Mouse (Mus musculus) midbrain, embryonic 15.5 days (tissue): ENCODE data around the gene Rassf8. TPM values are rescaled to one million over a fixed set of nuclear protein-coding genes. Genes with fewer than 3 reads are reported as not detected.

ENCODE experiments used
- ATAC-seq: fragments of 200-750 bp; cut with Nextera tagmentation; replicated peaks from 2 replicates; pipeline ENCODE4 v1.8.0; 2017; ENCODE audit warnings: moderate TSS enrichment
- H3K27ac ChIP-seq: fragments of 300-500 bp; sonication (generic); 2 replicates; pipeline ENCODE4 v1.5.1; 2015; ENCODE audit warnings: mild to moderate bottlenecking, inconsistent platforms
- H3K27me3 ChIP-seq: fragments of 300-500 bp; sonication (generic); replicated peaks from 2 replicates; pipeline ENCODE4 v1.6.1; 2015; ENCODE audit warnings: inconsistent platforms
- H3K36me3 ChIP-seq: fragments of 300-500 bp; sonication (generic); replicated peaks from 2 replicates; pipeline ENCODE4 v1.6.1; 2015; ENCODE audit warnings: inconsistent platforms
- H3K4me1 ChIP-seq: fragments of 300-500 bp; sonication (generic); 2 replicates; pipeline ENCODE4 v1.6.1; 2015; ENCODE audit warnings: inconsistent platforms
- H3K4me2 ChIP-seq: fragments of 300-500 bp; sonication (generic); 2 replicates; pipeline ENCODE4 v1.6.1; 2015; ENCODE audit warnings: inconsistent platforms, mild to moderate bottlenecking, moderate library complexity
- H3K4me3 ChIP-seq: fragments of 300-500 bp; sonication (generic); 2 replicates; pipeline ENCODE4 v1.5.1; 2015; ENCODE audit warnings: mild to moderate bottlenecking, inconsistent platforms
- H3K9ac ChIP-seq: fragments of 300-500 bp; sonication (generic); 2 replicates; pipeline ENCODE4 v1.6.1; 2015; ENCODE audit warnings: mild to moderate bottlenecking, inconsistent platforms
- H3K9me3 ChIP-seq: fragments of 300-500 bp; sonication (generic); 2 replicates; pipeline ENCODE4 v1.6.1; 2016; ENCODE audit warnings: inconsistent platforms
- WGBS: fragments of 180-500 bp; shearing (Covaris S2); methylation state at CpG from one replicate; pipeline ENCODE4 v1.1.7; 2015; ENCODE audit warnings: mixed read lengths; 5-methylcytosine and 5-hydroxymethylcytosine counted together
- polyA plus RNA-seq: library from polyadenylated mRNA; unstranded; fragments of >200 nt; fragmentation: Nextera tagmentation; extraction: Ambion mirVana; gene quantifications from 2 replicates; pipeline ENCODE4 v1.2.1, GENCODE M21; 2015

The Rassf8 gene
- polyA plus RNA-seq, 1 experiment from 2014 or later: 4.6 TPM

DNA sequence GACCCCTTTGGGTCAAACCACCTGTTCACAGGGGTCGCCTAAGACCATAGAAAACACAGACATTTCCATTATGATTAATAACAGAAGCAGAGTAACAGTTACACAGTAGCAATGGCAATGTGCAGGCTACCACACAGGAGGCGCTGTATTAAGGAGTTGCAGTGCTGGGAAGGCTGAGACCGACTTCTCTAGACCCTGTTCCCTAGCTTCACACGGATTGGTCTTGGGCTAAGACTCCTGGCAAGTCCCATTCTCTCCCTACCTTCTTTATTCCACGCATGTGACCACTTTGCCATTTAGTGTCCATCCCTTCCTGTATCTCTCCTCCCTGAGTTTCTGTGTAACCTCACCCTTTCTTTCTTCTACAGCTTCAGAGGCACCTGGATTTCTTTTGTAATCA, 19.6 kb upstream of the Rassf8 start:
- Histone ChIP-seq H3K4me3 (no peak overlapping the region), H3K4me1 (no peaks in the 10 kb centered on the region), H3K27ac (no peak overlapping the region), H3K4me2 (no peak overlapping the region), H3K36me3 (no peaks in the 10 kb centered on the region), H3K9me3 (no peaks in the 10 kb centered on the region), H3K27me3 (no peaks in the 10 kb centered on the region), H3K9ac (no peak overlapping the region)
- WGBS: 52% methylated on average over 5 of the region's 5 CpGs
- no peak for ATAC-seq

DNA sequence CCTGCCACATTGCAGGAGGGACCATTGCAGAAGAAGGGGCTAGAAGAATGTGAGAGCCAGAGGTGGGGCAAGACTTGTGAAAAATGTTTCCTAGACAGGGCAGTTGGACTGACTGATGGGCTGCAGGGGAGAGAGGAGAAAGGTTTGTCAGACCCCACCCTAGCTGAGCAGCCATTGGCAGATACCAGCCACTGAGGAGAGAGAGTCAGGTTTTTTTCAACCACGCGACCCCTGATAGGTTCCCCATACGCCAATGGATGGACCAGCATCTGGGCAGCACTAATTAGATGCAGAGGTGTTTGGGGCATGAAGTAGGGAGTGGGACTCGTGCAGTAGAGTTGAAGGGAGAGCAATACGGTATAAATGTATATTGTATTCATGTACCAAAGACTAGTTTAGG, 13.7 kb upstream of the Rassf8 start:
- H3K36me3 ChIP-seq: no peaks in the 10 kb centered on the region
- no peak overlapping the region for H3K27ac ChIP-seq
- no peak for ATAC-seq
- no peaks in the 10 kb centered on the region for H3K4me1 ChIP-seq
- H3K4me2 ChIP-seq: no peak overlapping the region
- WGBS: 72% methylated on average over 5 of the region's 5 CpGs
- H3K27me3 ChIP-seq: no peaks in the 10 kb centered on the region
- no peaks in the 10 kb centered on the region for H3K9me3 ChIP-seq
- H3K9ac ChIP-seq: no peak overlapping the region
- no peak overlapping the region for H3K4me3 ChIP-seq

- Histone ChIP-seq H3K4me2 (no peak overlapping the region), H3K36me3 (no peaks in the 10 kb centered on the region), H3K4me1 (no peaks in the 10 kb centered on the region), H3K27me3 (no peaks in the 10 kb centered on the region), H3K9ac (no peak overlapping the region), H3K9me3 (no peaks in the 10 kb centered on the region), H3K4me3 (no peak overlapping the region), H3K27ac (no peak overlapping the region)
- WGBS: 62% methylated on average over 4 of the region's 4 CpGs
- no peak for ATAC-seq
These were observed 13.3 kb upstream of the Rassf8 start for GRCm38 (mm10) chr6:145733276-145733675.

GRCm38 (mm10) chr6:145733911-145734310, 12.6 kb upstream of the Rassf8 start:
- no peak overlapping the region for H3K4me2 ChIP-seq
- WGBS: 32% methylated on average over 5 of the region's 5 CpGs
- no peaks in the 10 kb centered on the region for H3K9me3 ChIP-seq
- no peak overlapping the region for H3K4me3 ChIP-seq
- H3K4me1 ChIP-seq: no peaks in the 10 kb centered on the region
- ATAC-seq: no peak
- H3K36me3 ChIP-seq: no peaks in the 10 kb centered on the region
- H3K27me3 ChIP-seq: no peaks in the 10 kb centered on the region
- no peak overlapping the region for H3K9ac ChIP-seq
- no peak overlapping the region for H3K27ac ChIP-seq

GRCm38 (mm10) chr6:145736099-145736498, 10.4 kb upstream of the Rassf8 start:
- no peak overlapping the region for H3K27ac ChIP-seq
- H3K36me3 ChIP-seq: no peaks in the 10 kb centered on the region
- no peaks in the 10 kb centered on the region for H3K9me3 ChIP-seq
- no peak overlapping the region for H3K9ac ChIP-seq
- H3K4me1 ChIP-seq: no peaks in the 10 kb centered on the region
- ATAC-seq: no peak
- whole genome bisulfite sequencing: 86% methylated on average over 2 of the region's 2 CpGs
- no peaks in the 10 kb centered on the region for H3K27me3 ChIP-seq
- no peak overlapping the region for H3K4me2 ChIP-seq
- H3K4me3 ChIP-seq: no peak overlapping the region

GRCm38 (mm10) chr6:145739231-145739630, 7.3 kb upstream of the Rassf8 start:
- Histone ChIP-seq H3K4me2 (no peak overlapping the region), H3K27me3 (0 out of 2 replicates have a peak, but pooled peaks cover 3% of the 10 kb centered on the region), H3K9me3 (no peaks in the 10 kb centered on the region), H3K4me3 (no peak overlapping the region), H3K4me1 (no peaks in the 10 kb centered on the region), H3K36me3 (no peaks in the 10 kb centered on the region), H3K9ac (no peak overlapping the region), H3K27ac (no peak overlapping the region)
- ATAC-seq: no peak
- 86% methylated on average over 6 of the region's 6 CpGs for WGBS

- WGBS: 86% methylated on average over 3 of the region's 3 CpGs
These were observed 6.5 kb upstream of the Rassf8 start for GRCm38 (mm10) chr6:145740011-145740410.

DNA sequence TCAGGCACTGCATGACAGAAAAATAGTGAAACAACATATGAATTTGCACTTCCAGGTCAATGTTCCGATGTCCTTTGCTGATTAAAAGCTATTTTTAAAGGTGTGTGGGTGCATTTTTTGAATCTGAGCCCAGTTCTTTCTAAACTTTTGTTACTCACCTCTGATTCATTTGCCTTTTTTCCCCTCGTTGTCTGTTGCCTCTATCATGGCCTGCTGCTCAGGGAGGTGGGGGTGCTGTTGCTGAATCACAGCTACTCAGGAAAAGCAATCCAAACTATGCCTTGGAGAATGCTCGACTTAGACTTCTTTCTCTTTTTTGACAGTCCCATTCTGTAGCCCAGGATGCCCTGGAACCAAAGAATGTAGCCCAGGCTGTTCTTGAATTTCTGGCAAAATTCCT, 1.3 kb upstream of the Rassf8 start:
- Histone ChIP-seq H3K4me3 (no peak overlapping the region; the same call in 1 of the 2 replicates), H3K4me1 (peaks cover 19% of the 10 kb centered on the region), H3K27me3 (0 out of 2 replicates have a peak, but pooled peaks cover 3% of the 10 kb centered on the region), H3K9me3 (no peaks in the 10 kb centered on the region), H3K4me2 (peak overlapping the region; percentile 85; the same call in 1 of the 2 replicates), H3K36me3 (no peaks in the 10 kb centered on the region), H3K27ac (no peak overlapping the region), H3K9ac (no peak overlapping the region)
- ATAC-seq: no peak
- 48% methylated on average over 3 of the region's 3 CpGs for WGBS

More at GRCm38 (mm10) chr6:145740011-145740410, 6.5 kb upstream of the Rassf8 start:
- Histone ChIP-seq H3K4me3 (no peak overlapping the region), H3K4me2 (no peak overlapping the region), H3K4me1 (no peaks in the 10 kb centered on the region), H3K27ac (no peak overlapping the region), H3K9ac (no peak overlapping the region), H3K36me3 (no peaks in the 10 kb centered on the region), H3K27me3 (0 out of 2 replicates have a peak, but pooled peaks cover 3% of the 10 kb centered on the region), H3K9me3 (no peaks in the 10 kb centered on the region)
- no peak for ATAC-seq

DNA sequence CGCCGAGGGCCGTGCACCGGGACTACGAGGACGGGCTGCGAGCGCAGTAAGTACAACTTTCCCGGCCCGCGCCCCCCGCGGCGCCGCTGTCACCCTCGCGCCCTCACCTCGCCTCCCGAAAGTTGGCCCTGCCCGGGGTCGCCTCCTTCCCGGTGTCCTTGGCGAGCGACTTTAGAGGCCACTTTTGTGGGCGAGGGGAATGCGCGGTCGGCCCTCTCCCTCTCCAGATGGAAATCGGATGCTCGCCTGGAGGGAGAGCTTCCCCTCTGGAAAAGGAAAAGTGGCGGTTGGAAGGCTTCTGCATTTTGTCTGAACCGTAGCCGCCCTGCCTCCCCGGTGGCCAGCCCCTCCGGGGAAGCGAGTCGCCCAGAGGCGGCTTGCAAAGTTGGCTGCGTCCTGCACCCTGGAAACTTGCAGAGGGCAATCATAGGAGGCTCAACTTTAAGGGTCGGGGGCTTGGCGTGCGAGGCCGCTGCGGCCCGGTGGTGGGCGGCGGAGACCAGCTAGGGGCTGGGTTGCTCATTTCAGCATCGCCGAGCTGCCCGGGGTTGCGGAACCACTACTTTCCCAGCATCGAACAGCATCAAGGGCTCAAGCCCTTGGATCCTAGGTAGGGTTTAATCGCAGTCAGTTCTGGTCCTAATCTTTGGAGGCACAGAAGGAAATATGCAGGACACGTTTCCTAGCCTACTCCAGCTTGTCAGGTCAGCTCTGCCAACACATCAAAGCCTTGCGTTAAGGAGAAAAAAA, 548 bp downstream of the Rassf8 start:
- H3K4me1 ChIP-seq: peaks cover 19% of the 10 kb centered on the region
- peak overlapping the region; percentile 62 for H3K9ac ChIP-seq
- peak overlapping the region; percentile 79 for H3K27ac ChIP-seq
- 0 out of 2 replicates have a peak, but pooled peaks cover 3% of the 10 kb centered on the region for H3K27me3 ChIP-seq
- H3K9me3 ChIP-seq: no peaks in the 10 kb centered on the region
- H3K4me2 ChIP-seq: peak overlapping the region; percentile 85
- WGBS: under 1% methylated on average over 55 of the region's 55 CpGs
- H3K4me3 ChIP-seq: peak overlapping the region; percentile 69
- ATAC-seq: peak; percentile 25
- H3K36me3 ChIP-seq: no peaks in the 10 kb centered on the region

- H3K4me2 ChIP-seq: peak overlapping the region; percentile 85
- no peak for ATAC-seq
- H3K27ac ChIP-seq: peak overlapping the region; percentile 79; the same call in 1 of the 2 replicates
- H3K27me3 ChIP-seq: 0 out of 2 replicates have a peak, but pooled peaks cover 3% of the 10 kb centered on the region
- H3K4me1 ChIP-seq: peaks cover 19% of the 10 kb centered on the region
- peak overlapping the region; percentile 69 for H3K4me3 ChIP-seq
- H3K9me3 ChIP-seq: no peaks in the 10 kb centered on the region
- peak overlapping the region; percentile 62; the same call in 1 of the 2 replicates for H3K9ac ChIP-seq
- 11% methylated on average over 16 of the region's 16 CpGs for WGBS
- H3K36me3 ChIP-seq: no peaks in the 10 kb centered on the region
These were observed 1.4 kb downstream of the Rassf8 start for GRCm38 (mm10) chr6:145747671-145748640.

DNA sequence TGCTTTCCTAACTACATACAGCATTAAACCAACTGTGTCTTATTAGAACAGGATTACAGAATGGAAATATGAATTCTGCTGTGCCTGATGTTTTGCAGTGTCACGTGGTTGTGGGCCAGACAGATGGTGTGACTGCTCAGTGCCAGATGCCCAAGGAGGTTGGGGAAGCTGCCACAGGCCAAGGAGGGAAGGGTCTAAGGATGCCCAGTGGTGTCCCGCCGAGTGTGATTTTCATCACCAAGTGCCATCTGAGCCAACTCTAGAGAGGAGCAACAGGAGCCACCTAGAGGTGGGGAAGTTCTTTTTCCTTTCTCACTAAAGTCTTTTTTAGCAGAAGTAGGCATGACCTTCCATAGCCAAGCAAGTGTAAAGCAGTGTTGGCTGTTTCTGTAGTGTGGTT, 3.8 kb downstream of the Rassf8 start:
- Histone ChIP-seq H3K27ac (no peak overlapping the region), H3K27me3 (no peaks in the 10 kb centered on the region), H3K4me3 (no peak overlapping the region), H3K9me3 (no peaks in the 10 kb centered on the region), H3K4me1 (peaks cover 23% of the 10 kb centered on the region), H3K4me2 (no peak overlapping the region), H3K36me3 (no peaks in the 10 kb centered on the region), H3K9ac (no peak overlapping the region)
- 89% methylated on average over 3 of the region's 3 CpGs for WGBS
- ATAC-seq: no peak

DNA sequence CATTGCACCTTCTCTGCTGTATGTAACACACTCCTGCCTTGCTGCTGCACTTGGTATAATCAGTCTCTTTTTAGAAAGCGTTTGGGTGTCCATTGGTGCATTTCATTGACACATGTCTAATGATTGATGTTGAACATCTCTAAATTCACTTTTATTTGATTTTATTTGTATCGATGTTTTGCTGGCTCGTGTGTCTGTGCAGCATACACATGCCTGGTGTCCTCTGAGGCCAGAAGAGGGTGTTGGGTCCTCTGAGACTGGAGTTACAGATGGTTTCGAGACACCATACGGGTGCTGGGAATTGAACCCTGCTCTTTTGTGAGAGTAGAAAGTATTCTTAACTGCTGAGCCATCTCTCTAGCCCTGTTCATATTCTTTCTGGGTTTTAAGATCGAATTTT, 6.7 kb downstream of the Rassf8 start:
- no peak for ATAC-seq
- H3K4me1 ChIP-seq: peaks cover 11% of the 10 kb centered on the region
- no peak overlapping the region for H3K9ac ChIP-seq
- no peaks in the 10 kb centered on the region for H3K36me3 ChIP-seq
- H3K4me2 ChIP-seq: no peak overlapping the region
- H3K27me3 ChIP-seq: no peaks in the 10 kb centered on the region
- no peak overlapping the region for H3K27ac ChIP-seq
- no peak overlapping the region for H3K4me3 ChIP-seq
- 86% methylated on average over 6 of the region's 6 CpGs for WGBS
- H3K9me3 ChIP-seq: no peaks in the 10 kb centered on the region
